Mouse (Mus musculus): ENCODE data around the gene Ankrd22.
"Not testable (repeated sequence)": the region's sequence is repeated elsewhere in the genome, so short reads cannot be mapped to it uniquely, and the experiment has no call there.

Ankrd22 gene

GRCm38 (mm10) chr19:34165891-34166290 lies at the start of gene Ankrd22:
Gene Ankrd22 (minus strand): TSS chr19:34166053.
- no peak for DNase-seq (ENCODE audit: low read depth, low spot score)

DNA sequence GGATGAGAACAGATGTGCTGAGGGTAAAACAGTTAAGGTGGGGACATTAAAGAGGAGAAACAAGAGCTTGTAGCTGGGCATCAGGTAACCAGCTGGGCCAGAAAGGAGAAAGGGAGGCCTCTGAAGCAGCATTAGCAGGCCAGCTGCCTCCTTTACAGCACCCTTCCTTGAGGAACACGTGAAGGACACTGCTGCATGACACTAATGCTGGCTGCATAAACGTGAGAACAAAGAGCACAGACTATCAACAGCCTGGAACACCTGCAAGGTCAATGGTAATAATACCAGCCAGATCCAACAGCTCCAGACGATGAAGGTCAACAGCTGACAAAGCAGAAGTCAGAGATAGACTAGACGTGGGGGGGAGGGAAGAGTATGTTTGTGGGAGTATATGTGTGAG lies 48.3 kb upstream of the Ankrd22 start:
- DNase-seq (ENCODE audit: low read depth, low spot score): no peak

- DNase-seq (ENCODE audit: low read depth, low spot score): no peak
Measured at GRCm38 (mm10) chr19:34213251-34213645, 47.4 kb upstream of the Ankrd22 start.

GRCm38 (mm10) chr19:34212489-34213250 lies 46.8 kb upstream of the Ankrd22 start:
- DNase-seq (ENCODE audit: low read depth, low spot score): no peak

DNA sequence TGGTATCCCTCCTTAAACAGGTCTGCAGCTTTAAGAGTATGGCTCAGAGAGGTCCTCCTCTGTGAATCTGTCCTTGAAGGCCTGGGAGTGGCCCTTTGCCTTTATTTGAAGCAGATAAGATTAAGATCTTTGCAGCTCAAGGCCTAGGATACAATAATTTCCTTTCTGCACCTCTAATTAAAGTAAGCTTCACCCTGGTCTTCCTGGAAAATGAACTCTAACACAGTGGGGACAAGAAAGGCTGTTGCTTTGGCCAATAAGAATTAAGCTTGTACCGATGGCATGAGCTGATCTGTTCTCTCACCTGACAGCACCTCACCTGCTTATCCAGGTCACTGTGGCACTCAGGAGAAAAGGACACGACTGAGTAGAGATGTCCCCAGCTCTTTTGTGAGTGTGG lies 45.0 kb upstream of the Ankrd22 start:
- DNase-seq (ENCODE audit: low read depth, low spot score): no peak

- DNase-seq (ENCODE audit: low read depth, low spot score): no peak
Measured at GRCm38 (mm10) chr19:34209930-34210581, 44.2 kb upstream of the Ankrd22 start.

GRCm38 (mm10) chr19:34209031-34209430 lies 43.2 kb upstream of the Ankrd22 start:
- no peak for DNase-seq (ENCODE audit: low read depth, low spot score)

GRCm38 (mm10) chr19:34206760-34207440 lies 41.0 kb upstream of the Ankrd22 start:
- no peak for DNase-seq (ENCODE audit: low read depth, low spot score)

DNA sequence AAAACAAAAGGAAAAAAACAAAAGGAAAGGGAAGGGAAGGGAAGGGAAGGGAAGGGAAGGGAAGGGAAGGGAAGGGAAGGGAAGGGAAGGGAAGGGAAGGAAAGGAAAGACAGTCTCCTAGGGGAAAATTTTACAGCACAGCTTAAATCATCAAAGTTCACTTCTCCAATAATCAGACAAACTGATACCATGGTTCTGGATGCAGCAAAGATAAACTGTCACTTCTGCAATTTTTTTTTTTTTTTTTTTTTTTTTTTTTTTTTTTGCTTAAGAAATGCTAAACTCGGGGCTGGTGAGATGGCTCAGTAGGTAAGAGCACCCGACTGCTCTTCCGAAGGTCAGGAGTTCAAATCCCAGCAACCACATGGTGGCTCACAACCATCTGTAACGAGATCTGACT lies 40.3 kb upstream of the Ankrd22 start:
- not testable (repeated sequence) for DNase-seq (ENCODE audit: low read depth, low spot score)

- DNase-seq (ENCODE audit: low read depth, low spot score): no peak
Measured at GRCm38 (mm10) chr19:34202668-34203067, 36.8 kb upstream of the Ankrd22 start.

DNA sequence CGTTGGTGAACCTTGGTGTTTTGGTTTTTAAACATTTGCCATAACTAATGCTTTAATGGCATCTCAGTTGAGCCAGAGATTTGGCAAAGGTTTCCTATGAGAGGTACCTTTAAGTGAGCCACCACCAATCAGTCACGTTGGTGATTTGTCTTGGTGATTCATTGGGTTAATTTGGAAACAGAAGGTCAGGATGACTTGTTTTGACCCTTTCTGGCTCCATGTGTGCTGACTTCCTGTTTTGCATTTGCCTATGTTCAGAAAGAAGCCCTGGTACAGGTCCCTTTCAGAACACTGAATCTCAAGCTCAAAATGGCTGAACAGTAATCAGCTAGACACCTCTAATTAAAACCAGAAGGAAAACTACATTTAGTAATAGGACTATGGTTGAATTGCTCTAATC lies 33.6 kb upstream of the Ankrd22 start:
- no peak for DNase-seq (ENCODE audit: low read depth, low spot score)

- DNase-seq (ENCODE audit: low read depth, low spot score): no peak
Measured at GRCm38 (mm10) chr19:34198901-34199300, 33.0 kb upstream of the Ankrd22 start.

GRCm38 (mm10) chr19:34198066-34198465 lies 32.2 kb upstream of the Ankrd22 start:
- no peak for DNase-seq (ENCODE audit: low read depth, low spot score)

- no peak for DNase-seq (ENCODE audit: low read depth, low spot score)
Measured at GRCm38 (mm10) chr19:34195031-34195430, 29.2 kb upstream of the Ankrd22 start.

GRCm38 (mm10) chr19:34194132-34194745 lies 28.4 kb upstream of the Ankrd22 start:
- DNase-seq (ENCODE audit: low read depth, low spot score): no peak

- no peak for DNase-seq (ENCODE audit: low read depth, low spot score)
Measured at GRCm38 (mm10) chr19:34193683-34194082, 27.8 kb upstream of the Ankrd22 start.

DNA sequence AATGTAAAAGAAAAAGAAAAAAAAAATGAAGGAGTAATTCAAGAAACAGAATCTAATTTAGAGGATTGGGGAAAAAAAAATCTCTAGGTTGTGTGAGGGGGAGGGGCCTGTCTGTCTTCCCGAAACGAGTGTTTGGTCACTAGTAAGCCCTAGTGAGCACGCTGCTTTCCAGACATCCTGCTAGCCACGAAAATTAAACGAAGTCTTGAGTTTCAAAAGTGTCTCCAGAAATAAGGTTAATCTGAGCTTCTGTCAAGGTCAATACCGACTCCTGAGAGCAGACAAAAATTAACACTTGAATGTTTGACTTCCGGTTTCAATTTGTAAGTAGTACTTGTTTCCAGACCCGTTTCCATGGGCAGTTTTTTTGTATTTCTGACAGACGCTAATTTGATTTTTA lies 27.3 kb upstream of the Ankrd22 start:
- no peak for DNase-seq (ENCODE audit: low read depth, low spot score)

GRCm38 (mm10) chr19:34192008-34192963 lies 26.4 kb upstream of the Ankrd22 start, which contains the start of gene Stambpl1:
Gene Stambpl1 (plus strand): TSS chr19:34192229.
- DNase-seq (ENCODE audit: low read depth, low spot score): no peak

- no peak for DNase-seq (ENCODE audit: low read depth, low spot score)
Measured at GRCm38 (mm10) chr19:34191645-34192007, 25.8 kb upstream of the Ankrd22 start.

- no peak for DNase-seq (ENCODE audit: low read depth, low spot score)
Measured at GRCm38 (mm10) chr19:34186845-34187244, 21.0 kb upstream of the Ankrd22 start.

- DNase-seq (ENCODE audit: low read depth, low spot score): no peak
Measured at GRCm38 (mm10) chr19:34182490-34182889, 16.6 kb upstream of the Ankrd22 start.
